Mouse (Mus musculus) MEL (cell line): ENCODE results near the gene Itih3. TPM values are rescaled to one million over a fixed set of nuclear protein-coding genes. Genes with fewer than 3 reads are reported as not detected.

Experiments
- DNase-seq: peaks from one replicate; pipeline ENCODE4 v3.0.0; 2011; ENCODE audit warnings: low read depth, low spot score
- H3K27ac ChIP-seq: 2 replicates; pipeline ENCODE4 v1.5.1; 2012; ENCODE audit warnings: low read depth, mild to moderate bottlenecking, control low read depth, low read length, moderate library complexity; ENCODE audit not compliant: control insufficient read depth
- H3K27me3 ChIP-seq, 2 experiments: fragments of 150-350 bp in 1 of 2; sonication (generic) in 1 of 2; 2 replicates each; pipeline ENCODE4 v1.6.1; 2012; ENCODE audit warnings: low read length in 2 of 2, mild to moderate bottlenecking in 2 of 2, improper control_type of control experiment in 1 of 2, moderate library complexity in 1 of 2; ENCODE audit not compliant: insufficient read depth in 2 of 2, control insufficient read depth in 1 of 2
- H3K36me3 ChIP-seq, 2 experiments: 2 replicates each; pipeline ENCODE4 v1.6.1; 2012 to 2014; ENCODE audit warnings: low read length in 2 of 2, improper control_type of control experiment in 1 of 2, inconsistent platforms in 1 of 2, mild to moderate bottlenecking in 1 of 2; ENCODE audit not compliant: insufficient read depth in 2 of 2, control insufficient read depth in 1 of 2
- H3K4me1 ChIP-seq, 2 experiments: fragments of 150-350 bp in 1 of 2; sonication (generic) in 1 of 2; 2 replicates each; pipeline ENCODE4 v1.6.1; 2012; ENCODE audit warnings: low read length in 2 of 2, improper control_type of control experiment in 1 of 2, mild to moderate bottlenecking in 1 of 2; ENCODE audit not compliant: insufficient read depth in 2 of 2, control insufficient read depth in 1 of 2
- H3K4me3 ChIP-seq, 2 experiments: fragments of 150-350 bp in 1 of 2; sonication (generic) in 1 of 2; 2 replicates each; pipeline ENCODE4 v1.5.1; 2012; ENCODE audit warnings: low read depth in 2 of 2, low read length in 2 of 2, mild to moderate bottlenecking in 2 of 2, moderate library complexity in 2 of 2, control low read depth in 1 of 2, improper control_type of control experiment in 1 of 2; ENCODE audit not compliant: control insufficient read depth in 1 of 2, insufficient read depth in 1 of 2
- H3K79me2 ChIP-seq: 2 replicates; pipeline ENCODE4 v1.6.1; 2012; ENCODE audit warnings: mild to moderate bottlenecking, low read length, moderate library complexity; ENCODE audit not compliant: control insufficient read depth, poor library complexity, insufficient read depth
- H3K9ac ChIP-seq: 2 replicates; pipeline ENCODE4 v1.6.1; 2012; ENCODE audit warnings: low read depth, mild to moderate bottlenecking, control low read depth, low read length, moderate library complexity; ENCODE audit not compliant: control insufficient read depth, poor library complexity, severe bottlenecking
- H3K9me3 ChIP-seq: fragments of 150-350 bp; sonication (generic); replicated peaks from 2 replicates; pipeline ENCODE4 v1.6.1; 2012; ENCODE audit warnings: mild to moderate bottlenecking, low read length, improper control_type of control experiment, moderate library complexity; ENCODE audit not compliant: insufficient read depth
- CHD2 ChIP-seq: IDR thresholded peaks from 2 replicates; pipeline ENCODE4 v1.6.1; 2011; ENCODE audit warnings: low read length, improper control_type of control experiment
- CTCF ChIP-seq, 3 experiments: IDR thresholded peaks in 2 of 3; conservative IDR thresholded peaks in 1 of 3; 2 replicates each; pipeline ENCODE4 v1.5.1; 2011 to 2012; ENCODE audit warnings: low read length in 3 of 3, low read depth in 2 of 3, mild to moderate bottlenecking in 2 of 3, improper control_type of control experiment in 1 of 3, inconsistent platforms in 1 of 3, mixed read lengths in 1 of 3, moderate library complexity in 1 of 3; ENCODE audit not compliant: control insufficient read depth in 1 of 3, insufficient read depth in 1 of 3, poor library complexity in 1 of 3, severe bottlenecking in 1 of 3
- E2F4 ChIP-seq: IDR thresholded peaks from 2 replicates; pipeline ENCODE4 v1.6.1; 2011; ENCODE audit warnings: low read depth, low read length, improper control_type of control experiment, borderline replicate concordance
- ELF1 ChIP-seq: IDR thresholded peaks from 2 replicates; pipeline ENCODE4 v1.6.1; 2014; ENCODE audit warnings: low read depth, mild to moderate bottlenecking, inconsistent platforms, low read length, improper control_type of control experiment, moderate library complexity
- ETS1 ChIP-seq: IDR thresholded peaks from 2 replicates; pipeline ENCODE4 v1.6.1; 2012; ENCODE audit warnings: low read depth, mild to moderate bottlenecking, inconsistent platforms, low read length, improper control_type of control experiment, moderate library complexity
- MAFK ChIP-seq: IDR thresholded peaks from 2 replicates; pipeline ENCODE4 v1.6.1; 2011; ENCODE audit warnings: low read depth, mild to moderate bottlenecking, low read length, improper control_type of control experiment, borderline replicate concordance
- MAX ChIP-seq: IDR thresholded peaks from 2 replicates; pipeline ENCODE4 v1.6.1; 2011; ENCODE audit warnings: low read length, improper control_type of control experiment
- MAZ ChIP-seq: IDR thresholded peaks from 2 replicates; pipeline ENCODE4 v1.6.1; 2012; ENCODE audit warnings: low read depth, mild to moderate bottlenecking, inconsistent platforms, low read length, improper control_type of control experiment
- MXI1 ChIP-seq: IDR thresholded peaks from 2 replicates; pipeline ENCODE4 v1.6.1; 2011; ENCODE audit warnings: mild to moderate bottlenecking, low read depth, low read length, improper control_type of control experiment
- MYB ChIP-seq: IDR thresholded peaks from 2 replicates; pipeline ENCODE4 v1.6.1; 2011; ENCODE audit warnings: mild to moderate bottlenecking, low read depth, low read length, improper control_type of control experiment
- MYC ChIP-seq: IDR thresholded peaks from 2 replicates; pipeline ENCODE4 v1.6.1; 2011; ENCODE audit warnings: low read depth, mild to moderate bottlenecking, low read length, improper control_type of control experiment, moderate library complexity
- NELFE ChIP-seq: IDR thresholded peaks from 2 replicates; pipeline ENCODE4 v1.6.1; 2011; ENCODE audit warnings: low read depth, low read length, improper control_type of control experiment
- NRF1 ChIP-seq: IDR thresholded peaks from 2 replicates; pipeline ENCODE4 v1.6.1; 2014; ENCODE audit warnings: low read depth, mild to moderate bottlenecking, inconsistent platforms, low read length, improper control_type of control experiment, moderate library complexity; ENCODE audit not compliant: poor library complexity, insufficient read depth, severe bottlenecking
- POLR2AphosphoS2 ChIP-seq: IDR thresholded peaks from 2 replicates; pipeline ENCODE4 v1.6.1; 2011; ENCODE audit warnings: low read length, improper control_type of control experiment
- RAD21 ChIP-seq: IDR thresholded peaks from 2 replicates; pipeline ENCODE4 v1.6.1; 2011; ENCODE audit warnings: mild to moderate bottlenecking, low read depth, low read length, improper control_type of control experiment
- RCOR1 ChIP-seq: IDR thresholded peaks from 2 replicates; pipeline ENCODE4 v1.6.1; 2012; ENCODE audit warnings: low read depth, mild to moderate bottlenecking, inconsistent platforms, low read length, improper control_type of control experiment
- SIN3A ChIP-seq: IDR thresholded peaks from 2 replicates; pipeline ENCODE4 v1.6.1; 2012; ENCODE audit warnings: low read length, improper control_type of control experiment, inconsistent platforms
- SMC3 ChIP-seq: IDR thresholded peaks from 2 replicates; pipeline ENCODE4 v1.6.1; 2011; ENCODE audit warnings: low read depth, low read length, improper control_type of control experiment
- TBP ChIP-seq: IDR thresholded peaks from 2 replicates; pipeline ENCODE4 v1.8.0; 2011; ENCODE audit warnings: low read depth, low read length, improper control_type of control experiment
- UBTF ChIP-seq: IDR thresholded peaks from 2 replicates; pipeline ENCODE4 v1.6.1; 2012; ENCODE audit warnings: low read depth, mild to moderate bottlenecking, inconsistent platforms, low read length, improper control_type of control experiment, moderate library complexity, borderline replicate concordance; ENCODE audit not compliant: insufficient read depth
- USF1 ChIP-seq: IDR thresholded peaks from 2 replicates; pipeline ENCODE4 v1.6.1; 2014; ENCODE audit warnings: low read depth, mild to moderate bottlenecking, inconsistent platforms, low read length, improper control_type of control experiment, moderate library complexity
- USF2 ChIP-seq, 2 experiments: IDR thresholded peaks; 2 replicates each; pipeline ENCODE4 v1.6.1; 2011 to 2012; ENCODE audit warnings: improper control_type of control experiment in 2 of 2, low read length in 2 of 2, borderline replicate concordance in 1 of 2, inconsistent platforms in 1 of 2, low read depth in 1 of 2, mild to moderate bottlenecking in 1 of 2; ENCODE audit not compliant: insufficient read depth in 1 of 2
- ZC3H11A ChIP-seq: IDR thresholded peaks from 2 replicates; pipeline ENCODE4 v1.6.1; 2012; ENCODE audit warnings: low read depth, mild to moderate bottlenecking, inconsistent platforms, low read length, improper control_type of control experiment
- ZMIZ1 ChIP-seq: IDR thresholded peaks from 2 replicates; pipeline ENCODE4 v1.6.1; 2012; ENCODE audit warnings: low read depth, mild to moderate bottlenecking, inconsistent platforms, low read length, improper control_type of control experiment, moderate library complexity
- polyA plus RNA-seq, 2 experiments: library from polyadenylated mRNA; stranded (reverse) in 1 of 2; unstranded in 1 of 2; fragments of >175 nt in 1 of 2; fragments of >200 nt in 1 of 2; gene quantifications; 2 replicates each; pipeline versions ENCODE4 v1.2.1 to v1.2.4; 2012; ENCODE audit warnings: low replicate concordance in 2 of 2, low read depth in 1 of 2; ENCODE audit not compliant: insufficient read length in 2 of 2, insufficient read depth in 1 of 2, missing spikeins in 1 of 2
- total RNA-seq: library from RNA; depleted of rRNA; stranded (reverse); fragments of 300-350 nt; gene quantifications from 2 replicates; pipeline ENCODE4 v1.2.3, GENCODE M21; 2012

The Itih3 gene
- total and polyA plus RNA-seq, 3 experiments: not detected

GRCm38 (mm10) chr14:30880251-30880650 is 43.3 kb downstream of the Itih3 start (continued):
- no peak for TF ChIP-seq ZC3H11A

GRCm38 (mm10) chr14:30879794-30880193 is 43.8 kb downstream of the Itih3 start:
- Histone ChIP-seq H3K79me2 (no peaks in the 10 kb centered on the region), H3K4me1 (no peaks in the 10 kb centered on the region; a peak in 2 of 4 replicates), H3K9me3 (no peaks in the 10 kb centered on the region), H3K36me3 (no peaks in the 10 kb centered on the region), H3K4me3 (no peak overlapping the region), H3K27ac (no peak overlapping the region), H3K27me3 (no peaks in the 10 kb centered on the region)
- no peak for DNase-seq
- TF ChIP-seq USF1 (no peak), POLR2AphosphoS2 (no peak), SIN3A (no peak)
- TF ChIP-seq, all 39 proteins: peak for 0
- no peak overlapping the region for H3K9ac ChIP-seq

DNA sequence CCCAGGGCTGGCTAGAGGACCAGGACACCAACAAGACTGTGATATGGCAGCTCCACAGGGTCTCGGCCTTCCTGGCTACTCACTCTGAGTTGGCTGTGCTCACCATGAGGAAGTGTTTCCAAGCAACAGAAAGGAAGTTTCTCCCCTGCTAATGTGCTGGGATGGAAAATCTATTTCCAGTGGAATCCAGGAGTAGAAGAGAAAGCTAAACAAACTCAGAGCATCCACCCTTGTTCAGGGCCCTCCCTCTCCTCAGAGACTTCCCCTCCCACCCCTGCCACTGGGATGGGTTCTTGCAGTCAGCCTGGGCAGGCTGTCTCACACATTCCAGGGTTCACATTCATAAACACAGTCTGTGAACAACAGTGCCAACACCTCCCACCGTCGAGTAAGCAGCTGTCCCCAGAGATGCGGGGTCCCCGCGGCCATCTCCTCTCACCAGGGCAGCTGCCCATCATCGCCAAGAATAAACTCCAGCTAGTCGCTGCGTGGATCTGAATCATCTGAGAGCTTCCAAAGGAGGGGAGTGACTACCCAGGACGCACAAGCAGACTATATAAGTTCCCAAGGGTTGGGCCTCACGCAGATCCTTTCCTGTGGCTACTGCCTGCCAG is 44.5 kb downstream of the Itih3 start, which contains the start of gene Mustn1:
Gene Mustn1 (plus strand): TSS at position 243 of the 614 bp plus-strand sequence.
- H3K9me3 ChIP-seq: no peaks in the 10 kb centered on the region
- TF ChIP-seq CTCF (IDR thresholded peaks at IDR 0.05 in 2 of 3, conservative IDR thresholded peaks at IDR 0.05 in 1 of 3; ENCODE audit: control insufficient read depth in 1 of 3, insufficient read depth in 1 of 3, low read depth in 2 of 3, low read length in 3 of 3, poor library complexity in 1 of 3, severe bottlenecking in 1 of 3): no peak
- no peak for TF ChIP-seq ETS1
- TF ChIP-seq MAFK: no peak
- TF ChIP-seq NELFE: no peak
- no peak for TF ChIP-seq MAX
- H3K27ac ChIP-seq: no peak within 1 kb of the TSS

DNA sequence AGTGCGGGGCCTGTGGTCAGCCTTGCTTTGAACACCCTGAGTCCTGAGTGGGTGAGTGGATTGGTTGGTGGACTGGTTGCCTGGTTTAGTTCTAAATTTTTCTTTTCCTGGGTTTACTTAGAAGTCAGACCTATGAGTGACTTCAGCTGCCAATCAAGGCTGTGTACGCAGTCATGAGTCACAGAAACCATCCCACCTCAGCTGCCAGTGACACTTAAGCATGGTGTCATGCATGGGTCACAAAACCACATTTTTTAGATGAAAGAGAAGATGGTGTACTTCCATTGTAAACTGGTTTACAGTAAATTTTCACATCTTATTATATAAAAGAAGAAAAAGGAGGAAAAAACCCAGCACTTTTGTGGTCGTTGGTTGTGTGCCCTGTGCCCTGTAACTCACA is 45.7 kb downstream of the Itih3 start:
- no peak overlapping the region for H3K4me3 ChIP-seq
- no peak overlapping the region for H3K27ac ChIP-seq
- no peaks in the 10 kb centered on the region; a peak in 2 of 4 replicates for H3K4me1 ChIP-seq
- DNase-seq: no peak
- H3K27me3 ChIP-seq: no peaks in the 10 kb centered on the region
- no peak overlapping the region for H3K9ac ChIP-seq
- H3K79me2 ChIP-seq: no peaks in the 10 kb centered on the region
- no peaks in the 10 kb centered on the region for H3K36me3 ChIP-seq
- no peaks in the 10 kb centered on the region for H3K9me3 ChIP-seq
- TF ChIP-seq USF2 (IDR thresholded peaks at IDR 0.05; ENCODE audit: borderline replicate concordance in 1 of 2, insufficient read depth in 1 of 2, low read depth in 1 of 2, low read length in 2 of 2): no peak
- TF ChIP-seq MXI1: no peak
- TF ChIP-seq CHD2: no peak
- no peak for TF ChIP-seq ZMIZ1
- TF ChIP-seq SMC3: no peak
- TF ChIP-seq ELF1: no peak
- TF ChIP-seq E2F4: no peak
- TF ChIP-seq MAZ: no peak
- TF ChIP-seq RAD21: no peak
- no peak for TF ChIP-seq MYB
- no peak for TF ChIP-seq NRF1
- no peak for TF ChIP-seq TBP
- TF ChIP-seq UBTF: no peak
- TF ChIP-seq RCOR1: no peak
- TF ChIP-seq MYC: no peak
- no peak for TF ChIP-seq ZC3H11A

More for the DNA sequence above, 44.5 kb downstream of the Itih3 start, which contains the start of gene Mustn1:
- no peaks in the 10 kb centered on the region for H3K36me3 ChIP-seq
- H3K4me3 ChIP-seq: no peak within 1 kb of the TSS
- no peaks in the 10 kb centered on the region; a peak in 2 of 4 replicates for H3K4me1 ChIP-seq
- H3K79me2 ChIP-seq: no peaks in the 10 kb centered on the region
- H3K27me3 ChIP-seq: no peaks in the 10 kb centered on the region
- H3K9ac ChIP-seq: no peak within 1 kb of the TSS
- DNase-seq: no peak
